Mouse (Mus musculus): ENCODE measurements around the gene Hemgn. TPM values are rescaled to one million over a fixed set of nuclear protein-coding genes. Genes with fewer than 3 reads are reported as not detected.

Gene Hemgn
- total and polyA plus RNA-seq, 3 experiments: 11.8 to 19.9 TPM; not detected in 1

Other genes with a start within 250 kb of the Hemgn start
- 11.4 and 12.7 TPM in 2 replicates for gene Xpa, start 217.2 kb downstream of the Hemgn start, total RNA-seq (2012; rRNA removed)
- 10 to 100 TPM in 1 of 2 experiments, not detected in 1; 24.0 TPM for gene Xpa, start 217.2 kb downstream of the Hemgn start, polyA plus RNA-seq (2012; ENCODE audit: insufficient read depth in 1 of 2, insufficient read length in 2 of 2, low read depth in 1 of 2, low replicate concordance in 2 of 2, missing spikeins in 1 of 2)
- gene Foxe1, start 69.9 kb downstream of the Hemgn start, total RNA-seq (2012; rRNA removed): 0.04 TPM in 1 of 2 replicates, not detected in the other
- gene Foxe1, start 69.9 kb downstream of the Hemgn start, polyA plus RNA-seq (2012; ENCODE audit: insufficient read depth in 1 of 2, insufficient read length in 2 of 2, low read depth in 1 of 2, low replicate concordance in 2 of 2, missing spikeins in 1 of 2): not detected
- 4.1 and 5.0 TPM in 2 replicates for gene Trmo, start 24.1 kb downstream of the Hemgn start, total RNA-seq (2012; rRNA removed)
- 1 to 10 TPM in 1 of 2 experiments, not detected in 1; 3.5 TPM for gene Trmo, start 24.1 kb downstream of the Hemgn start, polyA plus RNA-seq (2012; ENCODE audit: insufficient read depth in 1 of 2, insufficient read length in 2 of 2, low read depth in 1 of 2, low replicate concordance in 2 of 2, missing spikeins in 1 of 2)
- 41.1 and 53.7 TPM in 2 replicates for gene Anp32b, start 37.4 kb upstream of the Hemgn start, total RNA-seq (2012; rRNA removed)
- 100 to 1,000 TPM in 1 of 2 experiments, not detected in 1; 547 TPM for gene Anp32b, start 37.4 kb upstream of the Hemgn start, polyA plus RNA-seq (2012; ENCODE audit: insufficient read depth in 1 of 2, insufficient read length in 2 of 2, low read depth in 1 of 2, low replicate concordance in 2 of 2, missing spikeins in 1 of 2)
- 124 and 136 TPM in 2 replicates for gene Nans, start 75.7 kb upstream of the Hemgn start, total RNA-seq (2012; rRNA removed)
- gene Nans, start 75.7 kb upstream of the Hemgn start, polyA plus RNA-seq (2012; ENCODE audit: insufficient read depth in 1 of 2, insufficient read length in 2 of 2, low read depth in 1 of 2, low replicate concordance in 2 of 2, missing spikeins in 1 of 2): 100 to 1,000 TPM; 182 to 246 TPM
- gene Trim14, start 122.6 kb upstream of the Hemgn start, total RNA-seq (2012; rRNA removed): 0.82 and 1.1 TPM in 2 replicates
- 1 to 10 TPM in 1 of 2 experiments, not detected in 1; 5.1 TPM for gene Trim14, start 122.6 kb upstream of the Hemgn start, polyA plus RNA-seq (2012; ENCODE audit: insufficient read depth in 1 of 2, insufficient read length in 2 of 2, low read depth in 1 of 2, low replicate concordance in 2 of 2, missing spikeins in 1 of 2)
- 0.35 and 1.2 TPM in 2 replicates for gene Coro2a, start 188.7 kb upstream of the Hemgn start, total RNA-seq (2012; rRNA removed)
- gene Coro2a, start 188.7 kb upstream of the Hemgn start, polyA plus RNA-seq (2012; ENCODE audit: insufficient read depth in 1 of 2, insufficient read length in 2 of 2, low read depth in 1 of 2, low replicate concordance in 2 of 2, missing spikeins in 1 of 2): 1 to 10 TPM in 1 of 2 experiments, not detected in 1; 6.8 TPM
- gene Tbc1d2, start 236.7 kb upstream of the Hemgn start, total RNA-seq (2012; rRNA removed): 0.19 and 0.20 TPM in 2 replicates
- gene Tbc1d2, start 236.7 kb upstream of the Hemgn start, polyA plus RNA-seq (2012; ENCODE audit: insufficient read depth in 1 of 2, insufficient read length in 2 of 2, low read depth in 1 of 2, low replicate concordance in 2 of 2, missing spikeins in 1 of 2): under 1 TPM in 1 of 2 experiments, not detected in 1; 0.36 TPM